Mouse (Mus musculus): ENCODE data around the gene Chd3. TPM values are rescaled to one million over a fixed set of nuclear protein-coding genes. Genes with fewer than 3 reads are reported as not detected.
"Not testable (repeated sequence)": the region's sequence is repeated elsewhere in the genome, so short reads cannot be mapped to it uniquely, and the experiment has no call there.

Gene Chd3
- total and polyA plus RNA-seq, 3 experiments: 31.9 to 92.0 (median 66.4) TPM

DNA sequence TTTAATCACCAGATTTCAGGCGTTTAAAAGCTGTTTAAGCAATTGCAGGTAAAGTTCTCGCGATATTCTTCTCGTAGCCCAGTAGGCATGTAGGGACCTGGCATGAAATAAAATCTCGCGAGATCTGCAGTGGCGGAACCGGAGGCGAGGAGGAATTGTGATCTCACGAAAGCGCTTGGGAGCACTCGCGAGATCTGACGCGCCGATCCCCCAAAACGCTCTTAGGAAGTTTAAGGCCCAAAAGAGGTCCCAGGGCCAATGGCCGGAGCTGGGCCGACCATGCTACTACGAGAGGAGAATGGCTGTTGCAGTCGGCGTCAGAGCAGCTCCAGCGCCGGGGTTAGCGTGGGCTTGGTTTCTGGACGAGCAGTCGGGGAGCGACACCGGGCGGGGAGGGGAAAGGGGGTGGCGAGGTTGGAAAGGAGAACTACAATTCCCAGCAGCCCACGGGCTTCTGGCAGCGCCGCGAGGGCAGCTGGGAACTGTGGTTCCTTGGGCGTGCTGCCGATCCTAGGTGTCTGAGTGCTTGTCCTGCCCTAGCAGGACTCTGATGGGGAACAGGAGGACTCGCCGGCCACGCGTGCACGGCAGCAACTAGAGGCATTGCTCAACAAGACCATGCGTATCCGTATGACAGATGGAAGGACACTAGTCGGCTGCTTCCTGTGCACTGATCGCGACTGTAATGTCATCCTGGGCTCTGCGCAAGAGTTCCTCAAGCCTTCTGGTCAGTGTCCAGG lies 26.6 kb upstream of the Chd3 start (continued):
- no peak for TF ChIP-seq ZNF384 (IDR thresholded peaks at IDR 0.05; ENCODE audit: low read depth, low read length)
- TF ChIP-seq KAT2A (IDR thresholded peaks at IDR 0.05; ENCODE audit: insufficient replicate concordance, low read length): peak; percentile 99; the same call in 1 of the 2 replicates
- no peak for TF ChIP-seq UBTF (IDR thresholded peaks at IDR 0.05; ENCODE audit: low read depth, low read length)
- TF ChIP-seq CHD1 (IDR thresholded peaks at IDR 0.05; ENCODE audit: low read depth, low read length): no peak
- no peak for TF ChIP-seq SMC3 (IDR thresholded peaks at IDR 0.05; ENCODE audit: low read depth, low read length)
- TF ChIP-seq ZKSCAN1 (IDR thresholded peaks at IDR 0.05; ENCODE audit: borderline replicate concordance, low read depth, low read length): no peak
- TF ChIP-seq ZMIZ1 (IDR thresholded peaks at IDR 0.05; ENCODE audit: low read depth, low read length): peak; percentile 79; the same call in 1 of the 2 replicates
- no peak for TF ChIP-seq TBP (conservative IDR thresholded peaks at IDR 0.05; ENCODE audit: low read depth, low read length)
- TF ChIP-seq MXI1 (IDR thresholded peaks at IDR 0.05; ENCODE audit: low read depth, low read length): peak; percentile 93
- peak; percentile 47; the same call in 1 of the 2 replicates for TF ChIP-seq NRF1 (IDR thresholded peaks at IDR 0.05; ENCODE audit: low read depth, low read length)
- TF ChIP-seq MEF2A (IDR thresholded peaks at IDR 0.05; ENCODE audit: borderline replicate concordance, low read depth, low read length): peak; percentile 70; the same call in 1 of the 2 replicates
- peak; percentile 65 for TF ChIP-seq IRF4 (IDR thresholded peaks at IDR 0.05; ENCODE audit: low read depth, low read length)
- TF ChIP-seq HCFC1 (IDR thresholded peaks at IDR 0.05; ENCODE audit: low read depth, low read length): peak; percentile 95
- TF ChIP-seq ELF1 (IDR thresholded peaks at IDR 0.05; ENCODE audit: low read depth, low read length): peak; percentile 81
- TF ChIP-seq EP300 (IDR thresholded peaks at IDR 0.05; ENCODE audit: low read length): no peak
- no peak for TF ChIP-seq CTCF (conservative IDR thresholded peaks at IDR 0.05 in 1 of 2, IDR thresholded peaks at IDR 0.05 in 1 of 2; ENCODE audit: low read depth in 2 of 2, low read length in 2 of 2)
- TF ChIP-seq MAZ (IDR thresholded peaks at IDR 0.05; ENCODE audit: low read depth, low read length): peak; percentile 86; the same call in 1 of the 2 replicates
- TF ChIP-seq BHLHE40 (IDR thresholded peaks at IDR 0.05; ENCODE audit: low read depth, low read length): no peak
- no peak for TF ChIP-seq ETS1 (conservative IDR thresholded peaks at IDR 0.05; ENCODE audit: low read depth, low read length)
- peak; percentile 97 for TF ChIP-seq CHD2 (IDR thresholded peaks at IDR 0.05; ENCODE audit: low read length)
- no peak for TF ChIP-seq JUND (conservative IDR thresholded peaks at IDR 0.05; ENCODE audit: low read depth, low read length)

DNA sequence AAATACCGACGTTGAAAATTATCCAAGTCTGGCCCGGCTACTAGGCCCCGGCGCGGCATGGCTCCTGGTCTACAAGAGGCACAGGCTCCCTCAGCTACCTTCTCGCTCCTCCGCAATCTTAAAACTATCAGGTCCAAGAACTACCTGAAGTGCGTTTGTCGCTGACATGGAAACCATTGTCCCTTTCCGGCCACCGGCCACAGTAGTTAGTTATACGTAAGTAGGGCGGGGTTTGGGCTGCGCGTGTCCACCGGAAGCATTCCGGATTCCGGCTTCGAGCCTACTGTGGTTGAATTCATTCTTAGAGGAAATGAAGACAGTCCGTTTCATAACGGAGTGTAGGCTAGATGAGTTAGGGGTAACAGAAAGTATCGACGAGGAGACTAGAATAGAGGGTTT lies 26.0 kb upstream of the Chd3 start, which contains the start of the genes Naa38 and Cyb5d1:
TSS of gene Naa38 (plus strand) at position 253 of the 399 bp plus-strand sequence.
TSS of gene Cyb5d1 (minus strand) at position 397 of the 399 bp plus-strand sequence.
- peak within 1 kb of the TSS; percentile 99 for H3K9ac ChIP-seq (ENCODE audit: insufficient read depth, low read depth)
- H3K9me3 ChIP-seq (replicated peaks; ENCODE audit: low read length); dilution Hi-C loops (cut with MboI; ENCODE audit: extremely low pct_ligation_motif_present, extremely low pct_unique_long_range_greater_than_20kb, low sequenced_read_pairs); H3K27me3 ChIP-seq (replicated peaks): not testable (repeated sequence)
- DNase-seq (ENCODE audit: extremely low read depth): peak; percentile 96
- TF ChIP-seq MAX (IDR thresholded peaks at IDR 0.05; ENCODE audit: low read length) (peak; percentile 92), SIN3A (IDR thresholded peaks at IDR 0.05; ENCODE audit: low read length) (peak; percentile 95), KAT2A (IDR thresholded peaks at IDR 0.05; ENCODE audit: insufficient replicate concordance, low read length) (0 out of 2 replicates have a peak, but pooled peaks have one; percentile 79), IRF4 (IDR thresholded peaks at IDR 0.05; ENCODE audit: low read depth, low read length) (peak; percentile 64), MEF2A (IDR thresholded peaks at IDR 0.05; ENCODE audit: borderline replicate concordance, low read depth, low read length) (0 out of 2 replicates have a peak, but pooled peaks have one; percentile 38), MAZ (IDR thresholded peaks at IDR 0.05; ENCODE audit: low read depth, low read length) (peak; percentile 54; the same call in 1 of the 2 replicates), NELFE (IDR thresholded peaks at IDR 0.05; ENCODE audit: low read depth, low read length) (peak; percentile 47; the same call in 1 of the 2 replicates), GABPA (IDR thresholded peaks at IDR 0.05; ENCODE audit: insufficient replicate concordance, low read depth, low read length) (peak; percentile 13; the same call in 1 of the 2 replicates), MYC (IDR thresholded peaks at IDR 0.05; ENCODE audit: low read depth, low read length) (peak; percentile 74; the same call in 1 of the 2 replicates), POLR2A (IDR thresholded peaks at IDR 0.05; ENCODE audit: low read depth, low read length) (peak; percentile 48; the same call in 1 of the 2 replicates), ZMIZ1 (IDR thresholded peaks at IDR 0.05; ENCODE audit: low read depth, low read length) (peak; percentile 30; the same call in 1 of the 2 replicates), MXI1 (IDR thresholded peaks at IDR 0.05; ENCODE audit: low read depth, low read length) (peak; percentile 56), NRF1 (IDR thresholded peaks at IDR 0.05; ENCODE audit: low read depth, low read length) (peak; percentile 67), POLR2AphosphoS2 (IDR thresholded peaks at IDR 0.05; ENCODE audit: low read depth, low read length) (peak; percentile 25; the same call in 1 of the 2 replicates), TBP (conservative IDR thresholded peaks at IDR 0.05; ENCODE audit: low read depth, low read length) (peak; percentile 42; the same call in 1 of the 2 replicates), UBTF (IDR thresholded peaks at IDR 0.05; ENCODE audit: low read depth, low read length) (0 out of 2 replicates have a peak, but pooled peaks have one; percentile 31), ELF1 (IDR thresholded peaks at IDR 0.05; ENCODE audit: low read depth, low read length) (peak; percentile 83), TCF12 (IDR thresholded peaks at IDR 0.05; ENCODE audit: low read depth, low read length) (peak; percentile 68)
- H3K4me1 ChIP-seq (ENCODE audit: control insufficient read depth in 1 of 2, insufficient read depth in 2 of 2): peaks cover 0 to 12% of the 10 kb centered on the region in 2 experiments; a peak in 2 of 4 replicates
- peak within 1 kb of the TSS; percentile 72 to 96 (median 78) for H3K4me3 ChIP-seq (replicated peaks in 1 of 3; ENCODE audit: low read depth in 2 of 3, low read length in 2 of 3, poor library complexity in 1 of 3)
- H3K4me2 ChIP-seq (ENCODE audit: insufficient read depth, low read depth, poor library complexity, severe bottlenecking): peak within 1 kb of the TSS; percentile 76
- in situ Hi-C loops (cut with MboI; ENCODE audit: low pct_ligation_motif_present, low pct_unique_long_range_greater_than_20kb, low sequenced_read_pairs): loop anchor here (5.0 kb wide), 2 partner anchors 37 to 128 kb away; no protein-coding TSS in a partner anchor
- H3K27ac ChIP-seq (ENCODE audit: insufficient read depth, low read depth): peak within 1 kb of the TSS; percentile 93
- peaks cover 21 to 32% of the 10 kb centered on the region in 2 experiments for H3K36me3 ChIP-seq (replicated peaks in 1 of 2; ENCODE audit: control insufficient read depth in 1 of 2, insufficient read depth in 1 of 2, low read length in 1 of 2)
- H3K79me2 ChIP-seq (replicated peaks; ENCODE audit: control insufficient read depth, extremely low read depth, insufficient read depth, poor library complexity, severe bottlenecking): peaks cover 13% of the 10 kb centered on the region

Data from CH12.LX (cell line).